Mouse (Mus musculus): ENCODE measurements around the gene Cped1. TPM values are rescaled to one million over a fixed set of nuclear protein-coding genes. Genes with fewer than 3 reads are reported as not detected.

The Cped1 gene
- polyA plus RNA-seq, 1 experiment from 2014 or later = 22.5 TPM

GRCm38 (mm10) chr6:22205030-22205750 lies 219.5 kb downstream of the Cped1 start:
- H3K27ac ChIP-seq (ENCODE audit: low read depth, low read length) = no peak overlapping the region
- WGBS = 80% methylated on average over 12 of the region's 12 CpGs
- H3K27me3 ChIP-seq (ENCODE audit: control insufficient read depth, insufficient read depth, low read length) = no peaks in the 10 kb centered on the region
- DNase-seq (ENCODE audit: low spot score) = no peak
- no peaks in the 10 kb centered on the region for H3K36me3 ChIP-seq (ENCODE audit: control insufficient read depth, insufficient read depth, low read length)
- H3K9me3 ChIP-seq (ENCODE audit: control insufficient read depth, low read length) = no peaks in the 10 kb centered on the region
- H3K9ac ChIP-seq (ENCODE audit: low read depth, low read length) = no peak overlapping the region
- H3K4me2 ChIP-seq (replicated peaks; ENCODE audit: low read depth, low read length) = no peak overlapping the region
- H3K4me3 ChIP-seq (ENCODE audit: low read depth, low read length) = no peak overlapping the region
- no peaks in the 10 kb centered on the region for H3K4me1 ChIP-seq (replicated peaks; ENCODE audit: control insufficient read depth, insufficient read depth, low read length)
- no peak for ATAC-seq (ENCODE audit: low FRiP score)

GRCm38 (mm10) chr6:22205751-22206121 lies 220.0 kb downstream of the Cped1 start:
- Histone ChIP-seq H3K9ac (ENCODE audit: low read depth, low read length) (no peak overlapping the region), H3K36me3 (ENCODE audit: control insufficient read depth, insufficient read depth, low read length) (no peaks in the 10 kb centered on the region), H3K4me1 (replicated peaks; ENCODE audit: control insufficient read depth, insufficient read depth, low read length) (no peaks in the 10 kb centered on the region), H3K27ac (ENCODE audit: low read depth, low read length) (no peak overlapping the region), H3K27me3 (ENCODE audit: control insufficient read depth, insufficient read depth, low read length) (no peaks in the 10 kb centered on the region), H3K4me3 (ENCODE audit: low read depth, low read length) (no peak overlapping the region), H3K9me3 (ENCODE audit: control insufficient read depth, low read length) (no peaks in the 10 kb centered on the region), H3K4me2 (replicated peaks; ENCODE audit: low read depth, low read length) (no peak overlapping the region)
- WGBS = 64% methylated on average over 7 of the region's 7 CpGs
- ATAC-seq (ENCODE audit: low FRiP score) = no peak
- no peak for DNase-seq (ENCODE audit: low spot score)

- WGBS = 73% methylated on average over 14 of the region's 14 CpGs
- no peaks in the 10 kb centered on the region for H3K4me1 ChIP-seq (replicated peaks; ENCODE audit: control insufficient read depth, insufficient read depth, low read length)
- H3K4me3 ChIP-seq (ENCODE audit: low read depth, low read length) = no peak overlapping the region
- no peak overlapping the region for H3K4me2 ChIP-seq (replicated peaks; ENCODE audit: low read depth, low read length)
- no peak overlapping the region for H3K27ac ChIP-seq (ENCODE audit: low read depth, low read length)
- H3K9me3 ChIP-seq (ENCODE audit: control insufficient read depth, low read length) = no peaks in the 10 kb centered on the region
- DNase-seq (ENCODE audit: low spot score) (no peak), ATAC-seq (ENCODE audit: low FRiP score) (no peak)
- H3K36me3 ChIP-seq (ENCODE audit: control insufficient read depth, insufficient read depth, low read length) = no peaks in the 10 kb centered on the region
- no peaks in the 10 kb centered on the region for H3K27me3 ChIP-seq (ENCODE audit: control insufficient read depth, insufficient read depth, low read length)
- H3K9ac ChIP-seq (ENCODE audit: low read depth, low read length) = no peak overlapping the region
Observed at GRCm38 (mm10) chr6:22206179-22206578, 220.5 kb downstream of the Cped1 start.

GRCm38 (mm10) chr6:22206630-22207293 lies 221.0 kb downstream of the Cped1 start:
- H3K4me3 ChIP-seq (ENCODE audit: low read depth, low read length) = no peak overlapping the region
- DNase-seq (ENCODE audit: low spot score) (no peak), ATAC-seq (ENCODE audit: low FRiP score) (no peak)
- no peak overlapping the region for H3K9ac ChIP-seq (ENCODE audit: low read depth, low read length)
- H3K36me3 ChIP-seq (ENCODE audit: control insufficient read depth, insufficient read depth, low read length) = no peaks in the 10 kb centered on the region
- WGBS = 62% methylated on average over 6 of the region's 6 CpGs
- H3K4me1 ChIP-seq (replicated peaks; ENCODE audit: control insufficient read depth, insufficient read depth, low read length) = no peaks in the 10 kb centered on the region
- no peak overlapping the region for H3K27ac ChIP-seq (ENCODE audit: low read depth, low read length)
- H3K27me3 ChIP-seq (ENCODE audit: control insufficient read depth, insufficient read depth, low read length) = no peaks in the 10 kb centered on the region
- H3K4me2 ChIP-seq (replicated peaks; ENCODE audit: low read depth, low read length) = no peak overlapping the region
- no peaks in the 10 kb centered on the region for H3K9me3 ChIP-seq (ENCODE audit: control insufficient read depth, low read length)

GRCm38 (mm10) chr6:22212158-22212557 lies 226.4 kb downstream of the Cped1 start:
- Histone ChIP-seq H3K27ac (ENCODE audit: low read depth, low read length) (no peak overlapping the region), H3K27me3 (ENCODE audit: control insufficient read depth, insufficient read depth, low read length) (no peaks in the 10 kb centered on the region), H3K9ac (ENCODE audit: low read depth, low read length) (no peak overlapping the region), H3K4me2 (replicated peaks; ENCODE audit: low read depth, low read length) (no peak overlapping the region), H3K9me3 (ENCODE audit: control insufficient read depth, low read length) (no peaks in the 10 kb centered on the region), H3K36me3 (ENCODE audit: control insufficient read depth, insufficient read depth, low read length) (no peaks in the 10 kb centered on the region), H3K4me1 (replicated peaks; ENCODE audit: control insufficient read depth, insufficient read depth, low read length) (no peaks in the 10 kb centered on the region), H3K4me3 (ENCODE audit: low read depth, low read length) (no peak overlapping the region)
- DNase-seq (ENCODE audit: low spot score) = no peak
- WGBS = 92% methylated on average over 6 of the region's 6 CpGs
- no peak for ATAC-seq (ENCODE audit: low FRiP score)

GRCm38 (mm10) chr6:22213187-22213586 lies 227.5 kb downstream of the Cped1 start:
- 82% methylated on average over 5 of the region's 5 CpGs for WGBS
- DNase-seq (ENCODE audit: low spot score) = no peak
- H3K4me1 ChIP-seq (replicated peaks; ENCODE audit: control insufficient read depth, insufficient read depth, low read length) = no peaks in the 10 kb centered on the region

GRCm38 (mm10) chr6:22213813-22214212 lies 228.1 kb downstream of the Cped1 start:
- no peaks in the 10 kb centered on the region for H3K9me3 ChIP-seq (ENCODE audit: control insufficient read depth, low read length)
- no peak overlapping the region for H3K9ac ChIP-seq (ENCODE audit: low read depth, low read length)
- H3K4me1 ChIP-seq (replicated peaks; ENCODE audit: control insufficient read depth, insufficient read depth, low read length) = no peaks in the 10 kb centered on the region
- DNase-seq (ENCODE audit: low spot score) (no peak), ATAC-seq (ENCODE audit: low FRiP score) (no peak)
- no peak overlapping the region for H3K27ac ChIP-seq (ENCODE audit: low read depth, low read length)
- H3K27me3 ChIP-seq (ENCODE audit: control insufficient read depth, insufficient read depth, low read length) = no peaks in the 10 kb centered on the region
- H3K4me3 ChIP-seq (ENCODE audit: low read depth, low read length) = no peak overlapping the region
- WGBS = 87% methylated on average over 3 of the region's 3 CpGs
- H3K36me3 ChIP-seq (ENCODE audit: control insufficient read depth, insufficient read depth, low read length) = no peaks in the 10 kb centered on the region
- H3K4me2 ChIP-seq (replicated peaks; ENCODE audit: low read depth, low read length) = no peak overlapping the region

More at GRCm38 (mm10) chr6:22213187-22213586, 227.5 kb downstream of the Cped1 start:
- Histone ChIP-seq H3K27ac (ENCODE audit: low read depth, low read length) (no peak overlapping the region), H3K9ac (ENCODE audit: low read depth, low read length) (no peak overlapping the region), H3K9me3 (ENCODE audit: control insufficient read depth, low read length) (no peaks in the 10 kb centered on the region), H3K4me2 (replicated peaks; ENCODE audit: low read depth, low read length) (no peak overlapping the region), H3K4me3 (ENCODE audit: low read depth, low read length) (no peak overlapping the region), H3K27me3 (ENCODE audit: control insufficient read depth, insufficient read depth, low read length) (no peaks in the 10 kb centered on the region), H3K36me3 (ENCODE audit: control insufficient read depth, insufficient read depth, low read length) (no peaks in the 10 kb centered on the region)
- no peak for ATAC-seq (ENCODE audit: low FRiP score)

- Histone ChIP-seq H3K9ac (ENCODE audit: low read depth, low read length) (no peak overlapping the region), H3K4me3 (ENCODE audit: low read depth, low read length) (no peak overlapping the region), H3K4me2 (replicated peaks; ENCODE audit: low read depth, low read length) (no peak overlapping the region), H3K27me3 (ENCODE audit: control insufficient read depth, insufficient read depth, low read length) (no peaks in the 10 kb centered on the region), H3K9me3 (ENCODE audit: control insufficient read depth, low read length) (no peaks in the 10 kb centered on the region), H3K36me3 (ENCODE audit: control insufficient read depth, insufficient read depth, low read length) (no peaks in the 10 kb centered on the region), H3K27ac (ENCODE audit: low read depth, low read length) (no peak overlapping the region), H3K4me1 (replicated peaks; ENCODE audit: control insufficient read depth, insufficient read depth, low read length) (no peaks in the 10 kb centered on the region)
- 91% methylated on average over 6 of the region's 6 CpGs for WGBS
- no peak for ATAC-seq (ENCODE audit: low FRiP score)
- no peak for DNase-seq (ENCODE audit: low spot score)
Observed at GRCm38 (mm10) chr6:22214665-22215064, 228.9 kb downstream of the Cped1 start.
